Mouse (Mus musculus) E14TG2a.4 (cell line): ENCODE measurements around the gene Mmp8.

Source experiments
- CTCF ChIP-seq: conservative IDR thresholded peaks from 2 replicates; pipeline ENCODE4 v1.5.1; 2014; ENCODE audit warnings: low read length
- NANOG ChIP-seq: IDR thresholded peaks from 2 replicates; pipeline ENCODE4 v1.6.1; 2014; ENCODE audit warnings: borderline replicate concordance, low read length, mixed read lengths
- POU5F1 ChIP-seq: IDR thresholded peaks from 2 replicates; pipeline ENCODE4 v1.6.1; 2014; ENCODE audit warnings: low read length, borderline replicate concordance

DNA sequence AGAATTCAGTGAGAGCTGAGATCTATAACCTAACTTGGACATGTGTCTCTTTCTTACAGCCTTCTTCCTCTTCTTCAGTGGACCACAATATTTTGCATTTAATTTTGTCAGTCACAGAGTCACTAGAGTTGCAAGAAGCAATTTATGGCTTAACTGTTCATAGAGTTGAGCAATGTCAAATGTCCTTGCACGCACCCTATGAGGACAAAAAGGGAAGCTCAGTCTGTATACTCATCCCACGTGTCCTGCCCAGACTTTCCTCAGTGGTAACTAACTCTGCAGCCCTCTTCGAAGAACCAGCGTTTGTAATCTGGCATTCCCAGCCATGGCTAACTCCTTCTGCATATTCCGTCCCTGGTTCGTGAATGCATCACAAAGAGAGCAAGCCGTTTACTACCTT, 9.1 kb downstream of the Mmp8 start:
- TF ChIP-seq CTCF (no peak), NANOG (no peak), POU5F1 (no peak)
